Mouse (Mus musculus) kidney, adult 18-20 months (tissue): Measurements from ENCODE around the gene Slc35f1.

ENCODE experiments used
- DNase-seq: peaks from one replicate; pipeline ENCODE4 v3.0.0; 2021

The Slc35f1 gene

GRCm38 (mm10) chr10:52940111-52940830, 249.9 kb downstream of the Slc35f1 start:
- DNase-seq, result no peak

DNA sequence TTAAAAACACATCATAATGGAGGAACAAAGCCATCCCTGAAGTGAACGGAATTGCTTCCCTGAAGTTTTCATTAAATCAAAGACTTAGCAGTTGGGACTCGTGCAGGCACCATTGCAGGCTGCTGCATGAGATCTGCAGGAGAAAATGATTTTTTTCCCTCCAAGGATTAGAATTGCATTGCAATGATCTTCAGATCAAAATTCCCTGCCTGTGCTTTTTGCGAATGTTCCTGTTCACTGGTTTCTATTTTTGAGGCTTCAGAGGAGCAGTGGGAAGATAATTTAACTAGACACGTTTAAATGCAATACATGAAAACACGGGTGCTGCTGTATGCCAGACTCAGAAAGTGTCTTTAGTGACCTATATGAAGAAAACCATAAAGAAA, 250.5 kb downstream of the Slc35f1 start:
- DNase-seq, result no peak

- DNase-seq, result no peak
Measured at GRCm38 (mm10) chr10:52952581-52952980, 262.2 kb downstream of the Slc35f1 start.

- no peak for DNase-seq
Measured at GRCm38 (mm10) chr10:52956728-52957127, 266.4 kb downstream of the Slc35f1 start.

DNA sequence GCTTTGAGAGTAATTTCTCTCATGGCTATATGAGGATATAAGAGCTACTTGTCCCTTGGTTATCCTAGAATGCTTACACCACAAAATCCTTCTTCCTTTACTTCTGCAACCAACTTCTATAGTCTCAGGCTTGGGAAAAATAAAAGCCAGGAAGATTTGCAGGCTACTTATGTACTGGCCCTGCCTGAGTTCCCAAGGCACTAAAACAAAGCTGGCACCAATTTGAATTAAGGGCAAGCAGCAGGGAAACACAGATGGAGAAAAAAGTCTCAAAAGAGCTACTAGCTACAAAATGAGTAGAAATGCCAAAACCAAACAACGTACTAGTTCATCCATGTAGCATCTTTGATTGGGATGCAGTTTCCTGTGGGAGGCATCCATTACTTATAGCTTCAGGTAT, 288.9 kb downstream of the Slc35f1 start:
- no peak for DNase-seq

GRCm38 (mm10) chr10:52982836-52983235, 292.5 kb downstream of the Slc35f1 start:
- DNase-seq, result no peak

- DNase-seq, result no peak
Measured at GRCm38 (mm10) chr10:52992246-52992645, 301.9 kb downstream of the Slc35f1 start.

- DNase-seq, result no peak
Measured at GRCm38 (mm10) chr10:52996886-52997285, 306.6 kb downstream of the Slc35f1 start.

GRCm38 (mm10) chr10:53001136-53001535, 310.8 kb downstream of the Slc35f1 start:
- no peak for DNase-seq

- no peak for DNase-seq
Measured at GRCm38 (mm10) chr10:53006229-53007190, 316.2 kb downstream of the Slc35f1 start.

DNA sequence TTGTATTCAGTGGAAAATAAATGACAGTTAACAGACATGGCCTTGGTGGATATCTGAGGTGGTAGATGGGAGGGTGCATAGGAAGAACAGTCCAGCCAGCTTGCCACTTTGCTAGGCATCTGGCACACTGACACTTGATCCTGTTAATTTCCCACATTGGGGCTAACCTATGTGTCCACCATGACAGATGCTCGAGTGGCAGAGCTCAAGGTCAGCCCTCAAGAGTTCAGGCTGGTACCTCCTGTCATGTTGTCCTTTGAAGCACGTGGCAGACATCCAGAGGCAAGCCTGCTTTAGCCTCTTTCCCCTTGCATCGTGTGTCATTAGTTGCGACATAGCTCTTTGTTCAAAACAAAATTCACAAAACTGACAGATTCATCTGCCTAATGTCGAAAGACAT, 323.5 kb downstream of the Slc35f1 start:
- no peak for DNase-seq

- no peak for DNase-seq
Measured at GRCm38 (mm10) chr10:53028454-53028853, 338.1 kb downstream of the Slc35f1 start.

DNA sequence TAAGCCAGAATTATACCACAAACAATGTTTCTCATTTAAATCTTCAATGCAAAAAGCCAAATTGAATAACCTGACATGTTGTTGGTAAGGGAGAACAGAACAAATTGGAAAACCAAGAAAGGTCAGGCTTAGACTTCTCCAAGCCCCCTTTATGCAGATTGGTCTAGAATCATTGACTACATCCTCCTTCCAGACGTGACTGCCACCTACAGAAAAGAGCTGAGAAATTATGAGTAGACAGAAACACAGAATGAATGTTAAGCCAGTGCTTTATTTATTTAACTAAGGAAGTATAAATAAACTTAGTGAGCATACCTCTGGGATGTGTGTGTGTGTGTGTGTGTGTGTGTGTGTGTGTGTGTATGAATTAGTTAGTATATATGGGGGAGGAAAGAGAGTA, 344.9 kb downstream of the Slc35f1 start:
- DNase-seq, result no peak

GRCm38 (mm10) chr10:53045931-53046330, 355.6 kb downstream of the Slc35f1 start:
- DNase-seq, result no peak

DNA sequence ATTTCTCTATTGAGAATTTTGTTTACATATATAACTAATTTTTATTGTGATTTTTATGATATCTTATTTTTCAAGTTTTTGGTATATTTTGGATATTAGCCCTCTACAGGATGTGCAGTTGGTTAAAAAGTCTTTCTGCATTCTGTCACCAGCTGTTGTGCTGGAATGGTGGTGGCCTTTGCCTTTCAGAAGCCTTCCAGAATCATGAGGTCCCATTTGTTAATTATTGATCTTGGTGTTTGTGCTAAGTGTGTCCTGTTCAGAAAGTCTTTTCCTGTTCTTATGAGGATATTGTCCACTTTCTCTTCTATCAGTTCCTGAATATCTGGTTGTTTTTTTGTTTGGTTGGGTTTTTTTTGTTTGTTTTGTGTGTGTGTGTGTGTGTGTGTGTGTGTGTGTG, 362.2 kb downstream of the Slc35f1 start:
- no peak for DNase-seq

DNA sequence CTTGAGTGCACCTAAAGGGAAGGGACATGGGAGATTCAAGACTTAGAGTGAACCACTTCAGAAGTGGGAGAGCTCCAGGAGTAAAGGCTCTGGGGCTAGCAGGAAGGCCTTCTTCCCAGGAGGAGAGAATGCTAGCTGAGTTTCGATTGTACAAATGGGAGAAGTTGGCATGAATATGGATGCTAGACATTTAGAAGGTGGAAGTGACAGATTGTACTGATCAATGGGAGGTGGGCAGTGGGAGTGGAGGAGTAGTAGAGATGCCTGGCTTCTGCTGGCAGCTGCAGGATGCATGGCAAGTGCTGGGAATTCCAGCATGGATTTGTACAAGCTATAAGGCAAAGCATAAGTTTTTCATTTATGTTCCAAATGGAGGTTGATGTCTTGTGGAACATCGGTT, 370.4 kb downstream of the Slc35f1 start:
- DNase-seq, result no peak

GRCm38 (mm10) chr10:53062741-53063140, 372.4 kb downstream of the Slc35f1 start:
- peak; percentile 22 for DNase-seq

DNA sequence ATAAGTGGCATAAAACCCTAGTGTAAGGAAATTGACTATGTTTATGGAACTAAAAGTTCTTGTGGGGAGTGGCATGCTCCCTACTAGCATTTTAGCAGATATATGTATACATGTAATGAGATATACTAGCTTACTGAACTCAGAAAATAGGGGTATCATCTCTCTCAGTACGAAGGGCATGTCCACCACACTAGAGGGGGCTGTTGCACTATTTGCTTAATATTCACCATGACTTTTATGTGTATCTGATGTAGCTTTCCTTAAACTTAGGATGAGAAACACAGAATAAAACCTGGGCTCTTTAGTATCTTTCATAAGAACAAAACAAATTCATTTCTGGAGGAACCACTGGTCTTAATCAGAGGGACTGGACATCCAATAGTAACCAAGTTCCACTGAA, 397.5 kb downstream of the Slc35f1 start:
- no peak for DNase-seq

GRCm38 (mm10) chr10:53091525-53091924, 401.2 kb downstream of the Slc35f1 start:
- no peak for DNase-seq

DNA sequence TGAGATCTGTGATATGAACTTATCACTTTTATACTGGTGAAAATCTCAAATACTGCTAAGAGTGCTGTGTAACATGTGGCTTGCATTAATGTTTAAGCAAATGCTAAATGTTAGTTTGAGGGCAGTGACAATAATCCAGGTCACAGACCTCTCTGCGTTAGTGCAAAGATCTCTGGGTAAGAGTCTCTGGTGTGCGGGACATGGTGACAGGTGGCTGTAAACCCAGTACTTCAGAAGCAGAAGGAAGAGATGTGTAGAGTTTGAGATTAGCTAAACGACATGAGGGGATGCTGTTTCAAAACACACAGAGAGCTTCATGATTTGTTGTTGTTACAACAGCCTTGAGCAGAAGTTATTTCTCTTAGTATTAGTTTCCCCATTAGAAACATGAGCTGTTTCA, 406.1 kb downstream of the Slc35f1 start:
- DNase-seq, result no peak

DNA sequence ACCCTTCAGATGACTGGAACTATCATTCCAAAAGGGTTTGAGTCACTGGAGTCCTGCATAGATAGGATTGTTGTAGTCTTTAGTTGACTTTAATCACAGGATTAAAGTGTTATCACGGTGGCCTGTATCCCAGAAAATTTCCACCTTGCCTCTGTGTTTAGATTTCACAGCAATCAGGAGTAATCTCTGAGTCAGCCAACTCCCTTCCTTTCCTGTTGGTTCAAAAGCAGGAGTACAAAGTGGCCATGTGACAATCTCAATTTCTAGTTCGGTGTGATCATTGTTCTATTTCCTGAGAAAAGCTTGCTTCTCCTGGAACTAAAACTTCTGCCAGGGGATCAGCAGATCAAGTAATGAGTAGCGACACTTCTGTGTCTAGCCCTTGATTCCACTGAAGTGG, 410.5 kb downstream of the Slc35f1 start:
- DNase-seq, result no peak

DNA sequence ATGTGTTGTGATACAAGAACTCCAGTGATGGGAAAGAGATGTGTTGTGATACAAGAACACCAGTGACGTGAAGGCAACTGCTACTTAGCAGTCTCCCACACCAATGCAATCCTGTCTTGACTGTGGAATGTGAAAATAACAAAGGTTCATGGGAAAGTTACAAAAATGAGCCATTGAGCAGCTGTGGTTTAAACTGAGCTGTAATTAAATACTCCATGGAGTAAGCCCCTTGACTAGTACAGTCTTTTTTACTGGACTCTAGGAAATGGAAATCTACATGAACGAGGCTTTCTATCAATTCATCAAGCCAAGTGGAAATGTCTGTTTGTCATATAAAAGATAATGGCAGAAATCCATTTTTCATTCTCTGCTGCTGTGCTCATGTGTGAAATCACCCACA, 411.1 kb downstream of the Slc35f1 start:
- DNase-seq, result no peak

DNA sequence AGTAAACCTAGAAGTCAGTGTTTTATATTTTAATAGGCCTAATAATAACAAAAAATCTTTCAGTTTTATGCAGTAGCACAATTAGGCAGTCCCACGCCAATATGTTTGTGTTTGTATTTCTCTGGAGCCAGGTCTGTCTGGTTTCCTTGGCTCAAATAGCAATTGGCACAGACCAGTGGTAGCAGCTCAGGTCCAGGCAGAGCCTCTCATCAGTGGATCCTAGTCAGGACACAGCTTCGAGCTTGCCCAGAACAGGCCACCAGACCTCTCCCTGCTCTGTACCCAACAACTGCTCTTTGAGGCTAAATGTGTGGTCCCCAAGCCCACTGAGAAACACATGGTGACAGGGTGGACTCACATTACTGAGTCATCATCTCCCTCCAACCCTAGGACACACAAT, 412.1 kb downstream of the Slc35f1 start:
- no peak for DNase-seq

GRCm38 (mm10) chr10:53115028-53115427, 424.7 kb downstream of the Slc35f1 start:
- peak; percentile 68 for DNase-seq
